Mouse (Mus musculus) left cerebral cortex, adult 2 months (tissue): ENCODE results near the gene Rfx2. TPM values are rescaled to one million over a fixed set of nuclear protein-coding genes. Genes with fewer than 3 reads are reported as not detected.

Source experiments
- DNase-seq, 2 experiments: peaks; one replicate each; pipeline ENCODE4 v3.0.0; 2021 to 2022; ENCODE audit warnings: low spot score in 2 of 2, mixed read lengths in 1 of 2; ENCODE audit errors: extremely low spot score in 1 of 2
- H3K27ac ChIP-seq: fragments of 200-600 bp; 2 replicates; pipeline ENCODE4 v1.8.1; 2022
- H3K4me3 ChIP-seq: fragments of 200-600 bp; 2 replicates; pipeline ENCODE4 v1.8.1; 2022
- CTCF ChIP-seq: fragments of 200-600 bp; IDR thresholded peaks from 2 replicates; pipeline ENCODE4 v1.8.1; 2022; ENCODE audit warnings: antibody characterized with exemption, mild to moderate bottlenecking, moderate library complexity
- intact Hi-C: fragments of 180-260 bp; cut with DNase I; formaldehyde crosslinking; loops from one replicate; pipeline ENCODE4 v1.15.1; 2025
- total RNA-seq, 2 experiments: library from RNA; stranded (reverse); gene quantifications; 2 replicates each; pipeline ENCODE4 v1.2.3; 2021

Rfx2 gene
- total RNA-seq, 2 experiments from 2014 or later: 2.2 to 3.5 TPM

- peak; percentile 64 for TF ChIP-seq CTCF
- no peak overlapping the region for H3K4me3 ChIP-seq
- intact Hi-C loops: no loop called here
- H3K27ac ChIP-seq: no peak overlapping the region
- peak; percentile 60 to 64 for DNase-seq
Observed at GRCm38 (mm10) chr17:56758132-56758531, 72.7 kb downstream of the Rfx2 start.

- Histone ChIP-seq H3K27ac (no peak within 1 kb of the TSS), H3K4me3 (peak within 1 kb of the TSS; percentile 36)
- intact Hi-C loops: loop anchor here (1.0 kb wide), 1 partner anchor 40 kb away; the partner anchor contains the start of gene Ndufa11
- peak; percentile 68 to 75 for DNase-seq
- no peak for TF ChIP-seq CTCF
Observed at GRCm38 (mm10) chr17:56757416-56758123, 73.2 kb downstream of the Rfx2 start, which contains the start of gene Nrtn. Nrtn (minus strand) TSS chr17:56757530.

GRCm38 (mm10) chr17:56756703-56757399, 74.0 kb downstream of the Rfx2 start:
- Histone ChIP-seq H3K27ac (no peak overlapping the region), H3K4me3 (peak overlapping the region; percentile 36)
- no peak for DNase-seq
- intact Hi-C loops: loop anchor here (1.0 kb wide), 1 partner anchor 40 kb away; the partner anchor contains the start of gene Ndufa11
- TF ChIP-seq CTCF: peak; percentile 41

- intact Hi-C loops: no loop called here
- TF ChIP-seq CTCF: no peak
- no peak overlapping the region for H3K27ac ChIP-seq
- no peak overlapping the region for H3K4me3 ChIP-seq
- DNase-seq: no peak
Observed at GRCm38 (mm10) chr17:56754271-56755185, 76.3 kb downstream of the Rfx2 start.

- intact Hi-C loops: no loop called here
- H3K4me3 ChIP-seq: no peak overlapping the region
- DNase-seq: no peak
- TF ChIP-seq CTCF: no peak
- no peak overlapping the region for H3K27ac ChIP-seq
Observed at GRCm38 (mm10) chr17:56753452-56753851, 77.4 kb downstream of the Rfx2 start.

GRCm38 (mm10) chr17:56751404-56752072, 79.3 kb downstream of the Rfx2 start:
- no peak overlapping the region for H3K4me3 ChIP-seq
- DNase-seq: no peak
- no peak for TF ChIP-seq CTCF
- no peak overlapping the region for H3K27ac ChIP-seq
- intact Hi-C loops: no loop called here

- intact Hi-C loops: no loop called here
- DNase-seq: no peak
- H3K27ac ChIP-seq: no peak overlapping the region
- no peak overlapping the region for H3K4me3 ChIP-seq
- TF ChIP-seq CTCF: no peak
Observed at GRCm38 (mm10) chr17:56744173-56744572, 86.6 kb downstream of the Rfx2 start.

GRCm38 (mm10) chr17:56740788-56741160, 90.0 kb downstream of the Rfx2 start:
- no peak for DNase-seq
- no peak overlapping the region for H3K27ac ChIP-seq
- H3K4me3 ChIP-seq: no peak overlapping the region
- intact Hi-C loops: no loop called here
- TF ChIP-seq CTCF: no peak

- no peak for DNase-seq
- no peak overlapping the region for H3K4me3 ChIP-seq
- TF ChIP-seq CTCF: no peak
- intact Hi-C loops: no loop called here
- no peak overlapping the region for H3K27ac ChIP-seq
Observed at GRCm38 (mm10) chr17:56740118-56740787, 90.6 kb downstream of the Rfx2 start.

GRCm38 (mm10) chr17:56738221-56738620, 92.6 kb downstream of the Rfx2 start:
- DNase-seq: no peak
- no peak overlapping the region for H3K4me3 ChIP-seq
- no peak for TF ChIP-seq CTCF
- intact Hi-C loops: no loop called here
- no peak overlapping the region for H3K27ac ChIP-seq

- intact Hi-C loops: no loop called here
- no peak for DNase-seq
- H3K4me3 ChIP-seq: no peak overlapping the region
- TF ChIP-seq CTCF: peak; percentile 27
- no peak overlapping the region for H3K27ac ChIP-seq
Observed at GRCm38 (mm10) chr17:56736534-56736933, 94.3 kb downstream of the Rfx2 start.
